Mouse (Mus musculus) mouse trophoblast stem cell (cell line): ENCODE data around the gene Mzt1.
"Not testable (repeated sequence)": the region's sequence is repeated elsewhere in the genome, so short reads cannot be mapped to it uniquely, and the experiment has no call there.

Source experiments
- in situ Hi-C, 2 experiments: fragments of 300-500 bp; cut with MseI, MboI; formaldehyde crosslinking; loops; 2 replicates in 1 of 2; 3 replicates in 1 of 2; pipeline ENCODE4 v1.15.1; 2025

Mzt1 gene

GRCm38 (mm10) chr14:99046031-99046781, at the start of gene Mzt1, which contains the start of gene Bora:
Mzt1 (minus strand) TSS chr14:99046134.
Bora (plus strand) TSS chr14:99046222.
- in situ Hi-C loops, result no loop called here

GRCm38 (mm10) chr14:99088947-99089346, 43.0 kb upstream of the Mzt1 start:
- in situ Hi-C loops, result no loop called here

GRCm38 (mm10) chr14:99071146-99071545, 25.2 kb upstream of the Mzt1 start:
- in situ Hi-C loops, result no loop called here

- in situ Hi-C loops, result no loop called here
These were observed 17.2 kb upstream of the Mzt1 start for GRCm38 (mm10) chr14:99063091-99063490.

- in situ Hi-C loops, result no loop called here
These were observed 14.7 kb upstream of the Mzt1 start for GRCm38 (mm10) chr14:99060616-99061015.

GRCm38 (mm10) chr14:99058959-99059586, 13.1 kb upstream of the Mzt1 start:
- in situ Hi-C loops, result no loop called here

GRCm38 (mm10) chr14:99046782-99047181, 848 bp upstream of the Mzt1 start:
- in situ Hi-C loops, result no loop called here

GRCm38 (mm10) chr14:99045378-99046030, 430 bp downstream of the Mzt1 start:
- in situ Hi-C loops, result no loop called here

- in situ Hi-C loops, result no loop called here
These were observed 1.2 kb downstream of the Mzt1 start for GRCm38 (mm10) chr14:99044718-99045117.

- in situ Hi-C loops, result no loop called here
These were observed 1.8 kb downstream of the Mzt1 start for GRCm38 (mm10) chr14:99044096-99044495.

GRCm38 (mm10) chr14:99043499-99043898, 2.4 kb downstream of the Mzt1 start:
- in situ Hi-C loops, result no loop called here

- in situ Hi-C loops, result no loop called here
These were observed 4.5 kb downstream of the Mzt1 start for GRCm38 (mm10) chr14:99041416-99041815.

GRCm38 (mm10) chr14:99039308-99039707, 6.6 kb downstream of the Mzt1 start:
- in situ Hi-C loops, result not testable (repeated sequence)

GRCm38 (mm10) chr14:99037703-99038102, 8.2 kb downstream of the Mzt1 start:
- in situ Hi-C loops, result no loop called here

GRCm38 (mm10) chr14:99036039-99036438, 9.9 kb downstream of the Mzt1 start:
- in situ Hi-C loops, result no loop called here

GRCm38 (mm10) chr14:99034851-99035250, 11.1 kb downstream of the Mzt1 start:
- in situ Hi-C loops, result not testable (repeated sequence)

GRCm38 (mm10) chr14:99032596-99032995, 13.3 kb downstream of the Mzt1 start:
- in situ Hi-C loops, result no loop called here

- in situ Hi-C loops, result no loop called here
These were observed 14.5 kb downstream of the Mzt1 start for GRCm38 (mm10) chr14:99031337-99031873.

GRCm38 (mm10) chr14:99029987-99030386, 15.9 kb downstream of the Mzt1 start:
- in situ Hi-C loops, result no loop called here

GRCm38 (mm10) chr14:99022346-99023086, 23.4 kb downstream of the Mzt1 start:
- in situ Hi-C loops, result no loop called here

- in situ Hi-C loops, result no loop called here
These were observed 26.7 kb downstream of the Mzt1 start for GRCm38 (mm10) chr14:99019136-99019808.
